Mouse (Mus musculus): ENCODE results near the gene Usp33.
"Not testable (repeated sequence)": the region's sequence is repeated elsewhere in the genome, so short reads cannot be mapped to it uniquely, and the experiment has no call there.

The Usp33 gene

GRCm38 (mm10) chr3:152345732-152346632 is at the start of gene Usp33:
Gene Usp33 (plus strand): TSS chr3:152346478.
- in situ Hi-C loops (cut with MboI, MseI) = loop anchor here in 1 of 2 experiments (10.0 kb wide), 1 partner anchor 151 kb away; no protein-coding TSS in a partner anchor

- in situ Hi-C loops (cut with MboI, MseI) = no loop called here
Measured at GRCm38 (mm10) chr3:152300376-152301337, 45.6 kb upstream of the Usp33 start.

- in situ Hi-C loops (cut with MboI, MseI) = no loop called here
Measured at GRCm38 (mm10) chr3:152302991-152303390, 43.3 kb upstream of the Usp33 start.

GRCm38 (mm10) chr3:152304093-152304815 is 42.0 kb upstream of the Usp33 start:
- in situ Hi-C loops (cut with MboI, MseI) = no loop called here

GRCm38 (mm10) chr3:152305080-152305479 is 41.2 kb upstream of the Usp33 start:
- in situ Hi-C loops (cut with MboI, MseI) = no loop called here

GRCm38 (mm10) chr3:152305971-152306370 is 40.3 kb upstream of the Usp33 start:
- in situ Hi-C loops (cut with MboI, MseI) = no loop called here

- in situ Hi-C loops (cut with MboI, MseI) = no loop called here
Measured at GRCm38 (mm10) chr3:152308485-152309249, 37.6 kb upstream of the Usp33 start.

- in situ Hi-C loops (cut with MboI, MseI) = no loop called here
Measured at GRCm38 (mm10) chr3:152309250-152309645, 37.0 kb upstream of the Usp33 start.

- in situ Hi-C loops (cut with MboI, MseI) = not testable (repeated sequence)
Measured at GRCm38 (mm10) chr3:152314666-152315065, 31.6 kb upstream of the Usp33 start.

- in situ Hi-C loops (cut with MboI, MseI) = no loop called here
Measured at GRCm38 (mm10) chr3:152315613-152316012, 30.7 kb upstream of the Usp33 start.

GRCm38 (mm10) chr3:152316447-152317173 is 29.7 kb upstream of the Usp33 start:
- in situ Hi-C loops (cut with MboI, MseI) = not testable (repeated sequence)

- in situ Hi-C loops (cut with MboI, MseI) = no loop called here
Measured at GRCm38 (mm10) chr3:152320972-152321645, 25.2 kb upstream of the Usp33 start.

GRCm38 (mm10) chr3:152321765-152322547 is 24.3 kb upstream of the Usp33 start:
- in situ Hi-C loops (cut with MboI, MseI) = no loop called here

GRCm38 (mm10) chr3:152332104-152332503 is 14.2 kb upstream of the Usp33 start:
- in situ Hi-C loops (cut with MboI, MseI) = no loop called here

- in situ Hi-C loops (cut with MboI, MseI) = no loop called here
Measured at GRCm38 (mm10) chr3:152332545-152333300, 13.6 kb upstream of the Usp33 start.

GRCm38 (mm10) chr3:152333641-152334040 is 12.6 kb upstream of the Usp33 start:
- in situ Hi-C loops (cut with MboI, MseI) = no loop called here

- in situ Hi-C loops (cut with MboI, MseI) = no loop called here
Measured at GRCm38 (mm10) chr3:152336085-152336484, 10.2 kb upstream of the Usp33 start.

Measured in T-helper 17 cell (primary cell).